Mouse (Mus musculus) forelimb bud, embryonic 11.5 days (tissue): ENCODE measurements around the gene Smoc1.

Experiments used
- DNase-seq: peaks from one replicate; pipeline ENCODE4 v3.0.0-alpha.2; 2012; ENCODE audit warnings: low read depth, low spot score

Gene Smoc1

DNA sequence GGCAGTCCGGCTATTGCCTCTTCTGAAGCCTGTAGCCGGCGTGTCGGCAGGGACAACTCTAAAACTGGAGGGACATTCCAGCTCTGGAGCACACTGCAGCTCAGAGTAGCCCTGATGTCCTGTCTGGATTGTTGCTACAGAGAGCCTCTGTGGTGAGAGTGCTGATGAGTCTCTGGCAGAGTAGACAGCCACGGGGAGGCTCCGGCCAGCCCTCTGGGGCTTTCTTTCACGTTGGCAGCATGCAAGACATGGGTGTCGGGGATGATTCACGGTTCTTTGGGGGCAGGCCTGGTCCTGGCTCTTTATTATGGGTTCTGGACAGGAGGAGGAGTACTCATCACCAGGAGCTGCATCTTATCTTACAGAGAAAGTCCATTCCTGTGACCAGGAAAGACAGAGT lies 140.5 kb downstream of the Smoc1 start:
- DNase-seq, result no peak

DNA sequence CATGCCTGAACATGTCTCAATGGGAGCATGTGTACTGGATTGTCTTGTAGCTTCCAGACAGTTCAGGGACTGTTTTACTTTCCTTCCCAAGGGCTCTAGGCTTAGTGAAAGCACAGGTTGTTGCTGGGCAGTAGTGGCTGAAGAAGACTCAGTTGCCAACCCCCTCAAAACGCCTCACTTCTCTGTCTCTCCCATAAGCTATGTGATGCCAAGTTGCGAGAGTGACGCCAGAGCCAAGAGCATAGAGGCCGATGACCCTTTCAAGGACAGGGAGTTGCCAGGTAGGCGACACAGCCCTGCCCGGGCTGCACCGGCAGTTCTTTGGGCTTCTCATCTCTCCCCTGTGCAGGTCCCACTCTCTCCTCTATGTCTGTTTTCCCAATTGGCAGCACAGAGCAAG lies 141.4 kb downstream of the Smoc1 start:
- DNase-seq, result no peak

DNA sequence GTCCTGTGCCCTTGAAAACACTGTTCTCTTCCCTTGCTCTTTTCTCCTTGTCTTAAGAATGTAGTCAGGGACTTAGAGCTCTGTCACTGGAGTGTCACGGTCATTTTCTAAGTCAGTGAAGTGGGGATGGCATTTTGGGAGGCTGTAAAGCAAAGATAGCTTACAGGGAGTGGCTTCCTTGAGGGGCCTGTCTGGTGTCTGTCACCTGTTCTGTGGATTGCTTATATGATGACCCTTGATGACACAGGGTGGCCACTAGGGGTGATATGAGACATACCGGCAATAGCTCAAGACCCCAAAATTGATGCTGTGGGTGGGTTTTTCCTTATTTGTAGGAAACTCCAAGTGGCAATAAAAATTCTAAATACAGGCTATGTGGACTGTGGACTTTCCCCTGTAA lies 141.9 kb downstream of the Smoc1 start:
- no peak for DNase-seq

DNA sequence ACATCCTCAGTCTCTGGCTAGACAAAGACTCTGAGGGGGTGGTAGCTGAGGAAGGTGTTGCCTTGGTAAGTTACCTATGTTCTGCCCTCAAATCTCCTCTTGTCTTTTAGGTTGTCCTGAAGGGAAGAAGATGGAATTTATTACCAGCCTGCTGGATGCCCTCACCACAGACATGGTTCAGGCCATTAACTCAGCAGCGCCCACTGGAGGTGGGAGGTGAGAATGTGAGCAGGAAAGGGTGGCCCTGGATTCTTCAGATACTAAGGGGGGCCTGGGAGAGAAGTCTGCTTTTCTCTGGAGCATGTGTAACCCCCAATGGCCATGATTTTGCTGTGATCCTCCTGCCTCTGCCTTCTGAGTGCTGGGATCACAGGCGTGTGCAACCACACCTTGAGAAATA lies 143.5 kb downstream of the Smoc1 start:
- DNase-seq, result no peak

DNA sequence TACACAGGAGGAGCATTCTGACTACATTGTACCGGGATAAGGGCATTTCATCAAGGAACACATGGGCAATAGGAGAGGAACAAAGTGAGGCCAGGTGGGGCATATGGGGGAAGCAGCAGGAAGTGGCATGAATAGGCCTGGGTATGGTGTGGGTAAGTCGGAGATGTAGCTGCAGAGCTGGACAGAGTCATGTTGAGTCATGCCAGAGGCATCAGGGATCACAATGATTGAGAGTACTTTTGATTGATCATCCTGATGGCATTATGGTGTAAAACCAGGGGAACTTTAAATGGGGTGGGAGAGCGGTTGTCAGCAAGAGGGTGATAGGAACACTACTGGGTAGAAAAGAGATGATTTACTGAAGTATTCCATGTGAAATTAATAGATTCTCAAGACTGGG lies 146.4 kb downstream of the Smoc1 start:
- DNase-seq, result no peak

DNA sequence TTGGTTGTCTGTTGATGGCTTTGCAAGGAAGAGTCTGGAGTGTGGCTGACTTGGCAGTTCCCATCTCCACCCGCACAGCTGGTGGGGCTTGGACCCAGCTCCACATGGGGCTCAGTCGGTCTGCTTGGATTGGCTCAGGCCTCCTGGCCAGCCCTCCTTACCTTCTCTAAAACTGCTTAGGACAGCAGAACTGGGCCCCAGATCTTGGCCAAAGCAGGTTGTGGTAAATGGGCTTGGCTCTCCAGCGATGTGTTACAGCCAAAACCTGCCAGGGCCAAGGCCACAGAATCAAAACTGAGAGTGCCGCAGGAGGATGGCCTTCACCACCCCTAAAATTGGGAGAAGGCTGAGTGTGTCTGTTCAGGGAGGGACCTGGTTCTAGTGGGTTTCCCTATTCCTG lies 147.3 kb downstream of the Smoc1 start:
- no peak for DNase-seq

DNA sequence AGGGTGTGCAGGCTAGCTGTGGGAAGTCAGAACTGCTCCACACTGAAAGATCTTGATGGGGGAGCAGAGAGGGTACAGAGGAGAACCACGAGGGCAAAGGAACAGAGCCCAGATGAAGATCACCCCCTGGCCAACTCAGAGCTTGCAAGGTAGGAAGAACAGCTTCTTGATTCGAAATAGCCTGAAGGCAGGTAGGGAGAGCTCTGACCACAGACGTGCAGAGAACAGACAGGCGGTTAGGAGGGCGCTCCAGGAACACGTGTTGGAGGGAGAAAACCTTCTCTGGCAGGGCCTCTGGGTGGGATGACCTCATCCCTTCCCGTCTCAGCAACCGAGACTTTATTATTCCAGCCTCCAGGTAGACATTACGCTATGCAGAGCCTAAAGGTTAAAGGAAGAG lies 148.6 kb downstream of the Smoc1 start:
- no peak for DNase-seq

DNA sequence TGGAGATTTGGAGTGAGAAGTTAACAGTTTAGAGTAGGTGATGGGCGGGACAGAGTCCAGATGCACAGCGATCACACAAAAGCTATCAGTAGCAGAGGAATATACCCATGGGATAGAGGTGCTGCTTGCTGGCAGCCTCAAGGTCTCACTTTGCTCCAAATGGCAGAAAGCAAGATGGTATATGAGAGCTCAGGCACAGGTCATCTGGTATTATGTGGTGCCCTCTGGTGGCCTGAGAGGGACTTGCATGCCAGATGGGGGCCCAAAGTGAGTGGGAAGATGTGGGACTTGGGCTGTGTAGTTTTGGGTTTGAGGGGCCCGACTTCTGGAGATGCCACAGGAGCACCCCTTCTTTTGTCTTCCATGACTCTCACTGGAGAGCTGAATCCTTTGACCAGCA lies 155.5 kb downstream of the Smoc1 start:
- peak; percentile 61 for DNase-seq

DNA sequence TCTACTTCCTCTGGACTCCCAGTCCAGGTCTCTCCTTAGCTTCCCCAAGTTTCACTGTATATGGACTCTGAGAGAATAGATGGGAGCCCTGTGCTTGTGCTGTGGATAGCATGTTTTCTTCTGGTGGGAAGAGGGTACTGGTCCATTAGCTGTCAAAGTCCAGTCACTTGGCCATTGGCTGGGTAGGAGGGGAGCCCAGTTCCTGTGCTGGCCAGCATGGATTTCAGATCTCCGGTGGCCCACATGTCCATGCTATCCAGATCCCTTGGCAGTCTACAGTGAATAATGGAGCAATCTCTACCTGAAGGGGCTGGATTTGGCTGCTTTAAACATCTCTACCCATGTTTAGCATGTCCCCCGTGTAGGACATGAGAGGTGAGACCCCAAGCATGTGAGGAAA lies 158.4 kb downstream of the Smoc1 start:
- DNase-seq, result no peak

DNA sequence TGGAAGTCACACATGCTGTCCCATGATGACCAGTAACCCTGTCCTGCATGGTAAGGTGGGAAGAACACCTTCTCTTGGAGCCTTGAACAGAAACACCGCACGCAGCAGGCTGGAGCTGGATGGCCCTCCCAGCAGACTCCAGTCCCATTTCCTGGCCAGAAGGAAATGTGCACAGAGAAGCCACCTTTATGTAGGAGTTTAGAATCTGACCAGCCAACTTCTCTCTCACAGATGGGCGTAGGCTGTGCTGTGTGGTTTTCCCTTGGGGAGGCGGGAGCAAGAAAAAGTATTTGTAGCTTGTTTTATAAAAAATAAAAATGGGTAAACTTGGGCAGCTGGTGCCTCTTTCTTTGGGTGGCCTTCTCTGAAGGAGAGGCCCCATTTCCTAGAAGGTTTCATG lies 159.5 kb downstream of the Smoc1 start:
- DNase-seq, result no peak

DNA sequence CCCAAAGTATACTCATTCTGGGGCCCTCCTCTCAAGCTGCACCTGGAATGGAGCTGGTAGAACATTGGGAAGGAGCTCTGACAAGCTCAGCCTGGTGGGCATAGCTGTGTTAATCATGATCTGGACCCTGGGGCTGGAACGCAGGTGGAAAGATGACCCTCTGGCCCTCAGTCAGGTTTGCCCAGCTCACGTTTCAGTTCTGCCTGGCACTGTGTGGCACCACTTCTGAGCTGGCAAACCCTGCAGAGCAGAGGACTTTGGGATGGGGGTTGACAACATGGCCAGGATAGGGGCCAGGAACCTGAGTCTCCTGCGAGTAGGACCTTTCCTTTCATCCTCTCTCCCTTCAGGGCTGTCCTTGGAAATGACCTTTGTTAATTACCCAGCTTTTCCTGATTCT lies 160.1 kb downstream of the Smoc1 start:
- DNase-seq, result no peak

DNA sequence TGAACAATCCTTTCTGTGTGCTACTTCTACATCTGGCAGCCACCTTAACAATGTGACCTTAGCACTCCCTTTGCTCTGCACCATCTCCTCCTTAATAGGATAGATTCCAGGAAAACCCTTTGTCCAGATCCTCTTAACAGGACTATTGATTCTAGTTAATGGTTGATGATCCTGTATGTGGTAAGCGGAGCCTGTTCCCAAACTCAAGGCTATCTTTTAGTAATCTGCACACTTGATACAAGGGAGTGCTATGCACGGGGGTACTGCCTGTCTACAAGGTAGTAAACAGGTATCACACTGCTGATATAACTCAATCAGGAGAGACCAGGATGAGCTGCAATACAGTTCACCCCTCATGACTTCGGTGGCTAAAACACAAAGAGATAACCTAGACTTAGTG lies 161.8 kb downstream of the Smoc1 start:
- DNase-seq, result no peak

DNA sequence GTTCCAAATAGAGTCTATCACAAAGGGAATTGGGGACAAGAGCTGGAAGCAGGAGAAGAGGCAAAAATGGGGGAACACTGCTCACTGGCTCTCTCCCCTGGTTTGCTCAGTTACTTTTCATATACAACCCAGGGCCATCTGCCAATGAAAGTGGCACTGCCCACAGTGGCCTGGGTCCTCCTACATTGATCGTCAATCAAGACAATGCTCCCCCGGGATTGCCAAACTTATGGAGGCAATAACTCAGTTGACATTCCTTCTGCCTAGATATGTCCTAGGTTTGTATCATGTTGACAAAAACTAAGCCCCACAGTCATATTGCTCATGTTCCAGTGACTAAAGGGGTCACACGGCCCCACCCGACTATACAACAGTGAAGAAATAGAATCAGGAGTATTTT lies 162.4 kb downstream of the Smoc1 start:
- no peak for DNase-seq

DNA sequence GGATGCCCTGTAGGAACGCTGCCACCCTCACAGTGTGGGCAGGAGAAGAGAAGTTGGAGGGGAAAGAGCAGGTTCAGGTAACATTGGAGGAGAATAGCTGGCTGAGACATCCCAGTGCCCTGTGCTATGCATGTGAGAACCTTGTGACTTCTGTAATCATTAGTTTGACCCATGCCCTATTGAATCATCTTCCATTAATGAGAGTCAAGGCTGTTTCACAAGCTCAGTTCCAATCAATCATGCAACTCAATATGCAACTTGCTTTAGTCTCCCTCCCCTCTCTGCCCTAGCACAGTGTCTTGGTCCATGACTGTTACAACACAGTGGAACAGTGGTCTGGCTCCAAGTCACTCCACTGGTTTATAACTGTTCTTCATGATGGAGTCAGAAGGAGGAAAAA lies 163.0 kb downstream of the Smoc1 start:
- DNase-seq, result no peak

DNA sequence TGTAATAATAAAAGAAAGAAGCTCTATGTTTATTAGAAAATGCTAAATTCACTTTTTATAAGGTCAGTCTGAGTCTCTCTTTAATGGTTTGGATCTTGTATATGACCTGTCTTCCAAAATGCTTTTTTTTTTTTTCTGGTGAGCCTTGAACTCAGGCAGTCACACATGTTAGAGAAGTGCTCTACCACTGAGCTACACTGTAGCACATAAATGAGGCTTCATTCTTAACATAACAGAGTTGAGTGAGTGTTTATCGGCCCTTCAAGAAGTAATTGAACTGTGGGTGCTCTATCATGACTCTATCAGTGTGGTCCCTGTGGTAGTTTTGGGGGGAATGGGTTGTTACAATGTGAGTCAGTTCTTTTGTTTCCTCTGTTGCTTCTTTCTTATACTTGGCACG lies 167.4 kb downstream of the Smoc1 start:
- DNase-seq, result no peak

DNA sequence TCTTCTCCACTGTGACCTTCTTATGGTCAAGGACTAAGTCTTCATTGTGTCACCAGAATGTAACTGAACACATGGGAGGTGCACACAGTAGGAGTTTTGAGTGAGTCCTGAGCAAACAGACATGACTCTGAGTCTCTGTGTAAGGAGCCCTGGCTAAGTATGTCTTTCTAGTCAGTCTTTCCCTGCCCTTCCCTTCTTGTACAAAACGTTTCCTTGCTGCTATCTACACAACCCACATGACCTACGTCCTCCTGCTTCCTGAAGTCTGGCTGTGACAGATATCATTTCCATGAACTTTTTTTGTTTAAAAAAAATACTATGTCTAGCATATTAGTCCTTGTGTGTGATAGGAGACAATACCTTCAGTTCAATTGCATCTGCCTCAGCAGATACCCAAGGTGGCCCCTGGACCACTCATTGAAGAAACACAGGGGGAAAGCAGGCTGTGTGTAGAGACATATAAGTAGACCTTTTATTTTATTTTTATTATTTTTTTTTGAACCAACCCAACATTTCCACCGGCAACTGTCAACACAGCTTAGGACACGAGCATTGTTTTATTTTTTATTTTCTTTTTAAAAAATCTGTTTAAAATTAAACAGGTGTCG lies 171.0 kb downstream of the Smoc1 start:
- no peak for DNase-seq

DNA sequence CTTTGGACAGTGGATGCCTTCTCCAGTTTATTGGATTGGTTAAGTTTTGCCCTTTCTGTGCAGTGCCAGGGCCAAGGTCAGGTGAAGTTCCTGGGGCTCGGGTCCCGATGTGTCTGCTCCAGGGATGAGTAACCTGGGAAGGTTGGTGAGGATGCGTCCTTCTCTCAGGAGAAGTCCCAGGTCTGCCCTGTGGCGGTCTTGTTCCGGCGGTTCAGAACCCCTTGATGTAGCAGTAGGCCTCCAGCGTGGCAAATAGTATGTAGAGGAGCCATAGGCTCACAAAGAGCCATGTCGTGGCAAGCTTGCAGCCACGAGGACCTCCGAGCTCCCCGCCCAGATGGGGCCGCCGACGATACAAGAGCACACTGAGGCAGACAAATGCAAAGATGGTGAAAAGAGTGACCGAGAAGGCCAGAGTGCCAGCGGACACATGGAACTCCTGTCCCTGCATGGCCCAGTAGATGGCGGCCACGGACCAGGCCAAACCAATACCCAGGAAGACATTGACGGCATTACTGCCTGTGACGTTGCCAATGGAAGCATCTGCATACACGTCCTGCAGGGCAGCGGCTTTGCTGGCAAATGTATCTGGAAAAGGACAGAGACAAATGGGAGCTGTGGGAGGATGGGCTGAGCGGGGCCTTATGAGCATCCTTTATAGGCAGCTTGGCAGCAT lies 172.8 kb downstream of the Smoc1 start:
- DNase-seq, result peak; percentile 57

DNA sequence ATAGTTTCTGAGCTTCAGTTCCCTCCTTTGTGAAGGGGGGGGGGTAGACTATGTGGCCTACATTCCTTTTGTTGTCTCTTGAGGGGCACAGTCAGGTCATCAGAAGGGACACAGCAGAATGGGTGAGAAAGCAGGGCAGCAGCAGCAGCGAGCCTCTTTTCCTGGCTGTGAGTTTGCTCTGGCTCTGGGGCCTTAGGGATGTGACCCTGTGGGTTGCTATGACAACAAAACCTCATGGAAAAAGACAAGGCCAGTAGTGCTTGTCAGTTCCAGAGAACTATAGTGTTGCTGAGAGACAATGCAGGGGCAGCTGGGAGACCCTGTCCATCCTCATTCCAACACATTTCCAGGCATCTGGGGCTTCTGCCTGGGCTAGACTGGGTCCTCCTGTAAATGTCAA lies 176.6 kb downstream of the Smoc1 start:
- DNase-seq, result no peak

DNA sequence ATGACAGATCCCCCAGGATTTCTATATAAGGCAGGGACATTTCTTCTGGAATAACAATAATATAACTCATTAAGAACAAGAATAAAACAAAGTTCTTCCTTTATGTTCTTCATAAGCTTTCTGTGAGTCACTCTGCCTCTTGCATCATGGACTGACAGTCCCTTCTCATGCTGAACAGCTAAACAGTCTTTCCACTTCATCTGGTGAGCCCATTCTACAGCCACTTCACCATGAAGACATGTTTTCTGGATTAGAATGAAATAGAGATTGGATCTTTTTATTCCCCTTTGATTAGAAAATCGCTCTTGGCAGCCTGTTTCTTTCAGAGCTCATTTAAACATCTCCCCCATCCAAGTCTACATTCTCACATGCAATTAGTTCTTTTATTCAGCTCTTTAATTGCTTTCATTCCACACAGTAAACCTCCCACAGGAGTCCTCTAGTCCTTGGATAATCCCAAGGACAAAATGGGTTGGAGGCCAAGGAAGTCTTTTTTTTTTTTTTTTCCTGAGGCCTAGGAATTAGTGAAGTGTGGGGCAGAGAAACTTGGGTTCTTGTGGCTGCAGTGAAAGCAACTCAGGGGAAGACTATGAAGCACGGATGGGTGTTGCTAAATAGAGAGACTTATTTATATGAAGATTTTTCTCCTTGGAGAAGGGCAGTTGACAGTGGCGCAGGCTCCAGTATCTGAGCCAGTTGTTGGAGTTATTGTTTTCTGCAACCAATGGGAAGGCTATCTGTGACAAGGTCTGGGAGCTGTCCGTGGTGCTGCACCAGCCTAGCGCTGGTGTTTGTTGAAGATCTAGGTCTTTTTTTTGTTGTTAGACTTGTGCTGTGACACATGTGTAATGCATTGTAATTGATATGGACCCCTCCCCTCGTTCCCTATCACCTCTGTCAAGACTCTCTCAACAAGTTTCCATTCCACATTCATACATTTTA lies 179.3 kb downstream of the Smoc1 start:
- DNase-seq, result peak; percentile 85

DNA sequence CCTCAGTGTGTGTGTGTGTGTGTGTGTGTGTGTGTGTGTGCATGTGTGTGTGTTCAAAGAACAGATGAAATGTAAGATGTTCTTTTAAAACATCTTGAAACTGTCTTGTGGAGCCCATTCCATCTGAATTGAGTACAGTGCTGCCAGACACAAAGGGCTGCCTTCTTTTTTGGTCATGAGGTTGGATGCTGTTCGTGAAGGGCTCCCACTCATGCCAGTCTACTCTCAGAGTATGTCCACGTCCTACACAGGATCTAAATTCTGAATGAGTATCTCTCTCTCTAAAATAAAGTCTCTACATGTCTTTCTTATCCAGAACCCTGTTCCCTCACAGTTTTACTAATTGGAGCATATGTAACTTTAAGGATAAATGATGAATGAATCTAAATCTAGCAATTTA lies 182.0 kb downstream of the Smoc1 start:
- no peak for DNase-seq

DNA sequence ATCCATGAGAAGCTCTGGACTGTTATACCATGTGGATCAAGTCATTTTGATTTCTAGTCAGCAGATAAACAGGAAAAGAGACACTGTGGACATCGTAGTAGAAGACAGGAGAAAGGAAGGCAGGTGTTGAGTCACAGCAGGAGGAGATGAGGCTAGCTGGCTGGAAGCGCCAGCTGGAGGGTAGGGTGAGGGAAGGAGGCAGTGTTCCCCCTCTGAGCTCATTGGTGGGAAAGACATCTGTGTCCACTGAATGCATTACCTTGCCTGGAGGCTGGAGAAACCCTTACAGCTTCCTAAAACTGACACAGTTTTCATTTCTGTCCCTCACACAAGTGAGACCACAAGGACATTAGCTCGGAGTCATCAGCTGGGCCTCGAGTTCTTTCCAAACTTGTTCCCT lies 192.7 kb downstream of the Smoc1 start:
- DNase-seq, result no peak

DNA sequence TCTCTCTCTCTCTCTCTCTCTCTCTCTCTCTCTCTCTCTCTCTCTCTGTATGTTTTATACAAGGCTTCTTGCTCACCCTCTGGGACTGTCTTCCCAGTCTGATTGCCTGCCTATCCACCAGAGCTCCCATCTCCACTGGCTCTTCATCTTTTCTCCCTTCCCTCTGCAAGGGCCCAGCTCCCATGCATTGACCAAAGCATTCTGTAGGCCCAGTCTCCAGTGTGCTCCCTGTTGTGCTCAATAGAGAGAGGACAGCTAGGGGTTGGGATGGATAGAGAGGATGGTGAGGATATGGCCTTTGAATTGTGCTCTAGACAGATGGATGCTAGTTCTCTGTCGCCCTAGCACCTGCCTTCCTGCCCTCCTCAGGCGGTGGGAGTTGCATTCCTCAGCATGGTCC lies 196.7 kb downstream of the Smoc1 start:
- DNase-seq, result no peak

DNA sequence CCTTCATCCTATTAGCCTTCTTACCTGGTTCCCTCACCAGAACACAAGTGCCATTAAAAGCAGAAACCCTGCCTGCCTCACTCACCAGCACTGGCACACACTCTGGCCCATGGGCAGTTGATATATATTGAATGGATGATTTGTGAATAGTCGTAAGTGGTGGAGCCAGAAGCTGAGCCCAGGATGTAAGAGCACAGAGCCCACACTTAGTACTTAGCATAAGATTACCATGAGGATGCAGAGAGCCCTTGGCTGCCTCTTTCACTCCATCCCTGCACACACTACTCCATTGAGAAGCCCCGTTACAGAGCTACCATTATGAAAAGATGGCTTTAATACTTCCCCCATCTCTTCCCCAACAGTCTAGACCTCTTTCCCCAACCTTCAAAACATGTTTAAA lies 198.2 kb downstream of the Smoc1 start:
- no peak for DNase-seq
